Mouse (Mus musculus) layer of hippocampus, adult 2 months (tissue): ENCODE results near the gene Prrx1. TPM values are rescaled to one million over a fixed set of nuclear protein-coding genes. Genes with fewer than 3 reads are reported as not detected.

Experiments used
- DNase-seq, 2 experiments: peaks; one replicate each; pipeline ENCODE4 v3.0.0; 2022; ENCODE audit warnings: low spot score in 2 of 2
- H3K27ac ChIP-seq: fragments of 200-600 bp; 2 replicates; pipeline ENCODE4 v1.8.1; 2022
- H3K4me3 ChIP-seq: fragments of 200-600 bp; 2 replicates; pipeline ENCODE4 v1.8.1; 2022; ENCODE audit warnings: mild to moderate bottlenecking
- CTCF ChIP-seq: fragments of 200-600 bp; conservative IDR thresholded peaks from 2 replicates; pipeline ENCODE4 v1.8.1; 2022; ENCODE audit warnings: antibody characterized with exemption, mild to moderate bottlenecking, moderate library complexity
- total RNA-seq, 2 experiments: library from RNA; stranded (reverse); gene quantifications; 2 replicates each; pipeline ENCODE4 v1.2.3; 2021

Prrx1 gene
- total RNA-seq, 2 experiments from 2014 or later = 4.6 to 5.9 TPM

- no peak for TF ChIP-seq CTCF
- H3K4me3 ChIP-seq = no peak overlapping the region
- no peak for DNase-seq
- no peak overlapping the region for H3K27ac ChIP-seq
Observed at GRCm38 (mm10) chr1:163309466-163309865, 4.0 kb downstream of the Prrx1 start.

GRCm38 (mm10) chr1:163308631-163309030 lies 4.9 kb downstream of the Prrx1 start:
- no peak overlapping the region for H3K4me3 ChIP-seq
- no peak for TF ChIP-seq CTCF
- no peak for DNase-seq

GRCm38 (mm10) chr1:163307706-163308105 lies 5.8 kb downstream of the Prrx1 start:
- DNase-seq = no peak
- Histone ChIP-seq H3K4me3 (no peak overlapping the region), H3K27ac (no peak overlapping the region)
- TF ChIP-seq CTCF = no peak

More at GRCm38 (mm10) chr1:163308631-163309030, 4.9 kb downstream of the Prrx1 start:
- H3K27ac ChIP-seq = no peak overlapping the region

GRCm38 (mm10) chr1:163305956-163306355 lies 7.6 kb downstream of the Prrx1 start:
- TF ChIP-seq CTCF = peak; percentile 61
- no peak overlapping the region for H3K4me3 ChIP-seq
- DNase-seq = no peak
- H3K27ac ChIP-seq = no peak overlapping the region

GRCm38 (mm10) chr1:163304837-163305236 lies 8.7 kb downstream of the Prrx1 start:
- no peak overlapping the region for H3K4me3 ChIP-seq
- 0 out of 2 replicates have a peak overlapping the region, but pooled peaks have one; percentile 23 for H3K27ac ChIP-seq
- no peak for DNase-seq
- no peak for TF ChIP-seq CTCF

GRCm38 (mm10) chr1:163302292-163302691 lies 11.2 kb downstream of the Prrx1 start:
- TF ChIP-seq CTCF = no peak
- no peak for DNase-seq
- Histone ChIP-seq H3K4me3 (no peak overlapping the region), H3K27ac (peak overlapping the region; percentile 19; the same call in 1 of the 2 replicates)

- Histone ChIP-seq H3K4me3 (no peak overlapping the region), H3K27ac (no peak overlapping the region)
- TF ChIP-seq CTCF = no peak
- DNase-seq = no peak
Observed at GRCm38 (mm10) chr1:163293152-163293551, 20.4 kb downstream of the Prrx1 start.

GRCm38 (mm10) chr1:163291925-163292324 lies 21.6 kb downstream of the Prrx1 start:
- no peak overlapping the region for H3K27ac ChIP-seq
- no peak for DNase-seq
- H3K4me3 ChIP-seq = no peak overlapping the region
- TF ChIP-seq CTCF = no peak

- no peak for TF ChIP-seq CTCF
- Histone ChIP-seq H3K27ac (no peak overlapping the region), H3K4me3 (no peak overlapping the region)
- no peak for DNase-seq
Observed at GRCm38 (mm10) chr1:163289131-163289530, 24.4 kb downstream of the Prrx1 start.

- DNase-seq = no peak
- H3K27ac ChIP-seq = 0 out of 2 replicates have a peak overlapping the region, but pooled peaks have one; percentile 10
- no peak overlapping the region for H3K4me3 ChIP-seq
- TF ChIP-seq CTCF = no peak
Observed at GRCm38 (mm10) chr1:163285539-163285938, 28.0 kb downstream of the Prrx1 start.

GRCm38 (mm10) chr1:163285136-163285535 lies 28.4 kb downstream of the Prrx1 start:
- no peak for TF ChIP-seq CTCF
- H3K4me3 ChIP-seq = no peak overlapping the region
- no peak for DNase-seq
- H3K27ac ChIP-seq = 0 out of 2 replicates have a peak overlapping the region, but pooled peaks have one; percentile 10

GRCm38 (mm10) chr1:163283980-163284635 lies 29.4 kb downstream of the Prrx1 start:
- no peak for TF ChIP-seq CTCF
- Histone ChIP-seq H3K4me3 (no peak overlapping the region), H3K27ac (no peak overlapping the region)
- DNase-seq = no peak

- DNase-seq = no peak
- Histone ChIP-seq H3K27ac (peak overlapping the region; percentile 81), H3K4me3 (no peak overlapping the region)
- TF ChIP-seq CTCF = no peak
Observed at GRCm38 (mm10) chr1:163281450-163282198, 31.9 kb downstream of the Prrx1 start.

GRCm38 (mm10) chr1:163280842-163281122 lies 32.7 kb downstream of the Prrx1 start:
- DNase-seq = no peak
- H3K27ac ChIP-seq = peak overlapping the region; percentile 81
- no peak for TF ChIP-seq CTCF
- H3K4me3 ChIP-seq = no peak overlapping the region
